Mouse (Mus musculus): ENCODE results near the gene Mmrn2. TPM values are rescaled to one million over a fixed set of nuclear protein-coding genes. Genes with fewer than 3 reads are reported as not detected.

The Mmrn2 gene
- total RNA-seq, 4 experiments from 2014 or later = 4.8 to 6.0 (median 5.0) TPM

Other genes starting within 250 kb of the Mmrn2 start
- not detected for gene Npy4r, start 223.0 kb upstream of the Mmrn2 start, total RNA-seq (2022)
- gene Gprin2, start 173.8 kb upstream of the Mmrn2 start, total RNA-seq (2022) = 1 to 10 TPM; 1.2 to 3.0 (median 2.2) TPM
- gene Syt15, start 155.9 kb upstream of the Mmrn2 start, total RNA-seq (2022) = under 1 TPM; 0.43 to 1.00 (median 0.59) TPM
- 10 to 100 TPM; 11.4 to 14.1 (median 12.8) TPM for gene Shld2, start 65.0 kb upstream of the Mmrn2 start, total RNA-seq (2022)
- 100 to 1,000 TPM; 294 to 321 (median 311) TPM for gene Glud1, start 64.7 kb upstream of the Mmrn2 start, total RNA-seq (2022)
- not detected for gene Fam25c, start 20.0 kb upstream of the Mmrn2 start, total RNA-seq (2022)
- 1 to 10 TPM; 4.2 to 7.4 (median 4.9) TPM for gene Sncg, start 676 bp upstream of the Mmrn2 start, total RNA-seq (2022)
- 10 to 100 TPM; 35.9 to 42.7 (median 37.0) TPM for gene Bmpr1a, start 127.9 kb downstream of the Mmrn2 start, total RNA-seq (2022)
- gene 9230112D13Rik, start 147.3 kb downstream of the Mmrn2 start, total RNA-seq (2022) = not detected
- 1 to 10 TPM; 4.1 to 4.8 (median 4.3) TPM for gene Ldb3, start 213.2 kb downstream of the Mmrn2 start, total RNA-seq (2022)
- gene Opn4, start 224.7 kb downstream of the Mmrn2 start, total RNA-seq (2022) = not detected